Comparison of ENCODE assay signal across 12 mouse cellular contexts in the genomic region with DNA sequence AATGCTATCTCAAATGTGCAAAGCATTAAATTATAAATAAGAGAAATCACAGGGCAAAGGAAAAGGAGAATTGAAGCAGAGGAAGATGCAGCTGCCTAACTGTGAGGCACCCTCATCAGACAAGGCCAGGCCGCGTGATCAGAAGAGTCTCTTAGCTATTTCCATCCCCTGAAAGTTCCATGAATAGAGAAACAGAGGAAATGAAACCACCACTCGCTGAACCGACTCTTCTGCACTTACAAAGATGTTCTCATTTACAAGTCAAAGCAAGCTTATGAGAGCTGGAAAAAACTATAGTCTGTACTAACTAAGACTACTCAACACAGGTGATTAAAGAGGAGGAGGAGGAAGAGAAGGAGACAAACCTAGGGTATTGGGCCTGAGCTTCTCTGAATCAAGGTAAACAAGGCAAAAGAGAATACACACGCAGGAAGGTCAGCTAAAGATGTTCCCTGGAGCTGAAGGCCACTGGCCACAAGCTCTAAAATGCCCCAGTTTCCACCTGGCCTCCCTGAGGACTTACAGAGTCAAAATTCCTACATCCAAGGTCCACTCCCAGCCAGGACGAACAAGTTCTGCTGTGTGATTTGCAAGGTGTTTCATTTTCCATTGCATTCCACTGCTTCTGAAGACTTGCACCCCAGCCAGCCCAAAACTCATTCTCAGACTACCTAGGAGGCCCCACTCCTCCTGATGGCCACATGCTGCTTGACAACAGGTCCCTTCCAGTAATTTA. TPM values are rescaled to one million over a fixed set of nuclear protein-coding genes. Genes with fewer than 3 reads are reported as not detected.
DNase-seq lines count a peak whose midpoint lies in the region; ATAC-seq and TF ChIP-seq lines count a peak whose summit lies in the region.
"Had no signal": no experiment of that assay in that cellular context is flagged by ENCODE, and none has a peak within 500 bp of the region (broad histone marks: within the 10 kb centered on the region; RNA-seq: fewer than 3 reads in every experiment).

No protein-coding gene starts in this region.

- peaks cover 17% of the 10 kb centered on the region; the same call in 1 of the 2 replicates for H3K79me2 ChIP-seq in liver, adult 2 months (ENCODE audit: control insufficient read depth, insufficient read depth, low read length)

- intact Hi-C loops in heart, postnatal 36 days (cut with DNase I) = loop anchor here (5.0 to 10.0 kb wide), 4 partner anchors 57 to 310 kb away; no protein-coding TSS in a partner anchor

- no peaks in the 10 kb centered on the region for H3K9me3 ChIP-seq in stomach, postnatal 0 days (ENCODE audit: control insufficient read depth, low read length)
- H3K9me3 ChIP-seq: embryonic facial prominence, embryonic 10.5 days; intestine, embryonic 15.5 days; limb, embryonic 13.5 days had no signal

- 60% methylated on average over 6 of the region's 6 CpGs for WGBS in liver, adult 2 months
- 64% methylated on average over 6 of the region's 6 CpGs for whole genome bisulfite sequencing in stomach, postnatal 0 days

- TF ChIP-seq POLR2A in liver, adult 2 months (IDR thresholded peaks at IDR 0.05; ENCODE audit: extremely low read depth, insufficient read depth, low read length) = no peak

- H3K36me3 ChIP-seq in liver, adult 2 months (ENCODE audit: control insufficient read depth, insufficient read depth, low read length) = peaks cover 7% of the 10 kb centered on the region; the same call in 1 of the 2 replicates
- no peaks in the 10 kb centered on the region for H3K36me3 ChIP-seq in stomach, postnatal 0 days (ENCODE audit: control insufficient read depth, insufficient read depth, low read length)
- H3K36me3 ChIP-seq: embryonic facial prominence, embryonic 10.5 days; intestine, embryonic 15.5 days; limb, embryonic 13.5 days had no signal

- no peaks in the 10 kb centered on the region for H3K27me3 ChIP-seq in liver, adult 2 months (ENCODE audit: control insufficient read depth, insufficient read depth, low read length)
- H3K27me3 ChIP-seq in stomach, postnatal 0 days (ENCODE audit: control insufficient read depth, insufficient read depth, low read length) = no peaks in the 10 kb centered on the region
- H3K27me3 ChIP-seq: intestine, embryonic 15.5 days; limb, embryonic 13.5 days had no signal

- peak; percentile 46 for DNase-seq in heart, adult 8-10 months (ENCODE audit: low spot score)
- no peak for DNase-seq in heart, postnatal 36 days
- DNase-seq in liver, adult 2 months (ENCODE audit: extremely low read depth, low read depth, low spot score) = peak; percentile 31
- no peak for DNase-seq in liver
- no peak for DNase-seq in stomach, postnatal 0 days (ENCODE audit: low spot score)
- DNase-seq in neural tube, embryonic 10.5 days (ENCODE audit: extremely low spot score, low spot score) = no peak
- DNase-seq in cerebellum, postnatal 36 days = no peak

- ATAC-seq in inflammation-experienced regulatory T-cells, adult 6 months = peak; percentile 35
- no peak for ATAC-seq in stomach, postnatal 0 days (ENCODE audit: low FRiP score, low TSS enrichment)
- ATAC-seq: forebrain, embryonic 14.5 days; intestine, embryonic 15.5 days had no signal

- peaks cover 10% of the 10 kb centered on the region for H3K4me1 ChIP-seq in liver, adult 2 months (ENCODE audit: control insufficient read depth, insufficient read depth, low read length)
- no peaks in the 10 kb centered on the region for H3K4me1 ChIP-seq in stomach, postnatal 0 days (replicated peaks; ENCODE audit: control insufficient read depth, insufficient read depth)
- H3K4me1 ChIP-seq: intestine, embryonic 15.5 days had no signal

- no peak for TF ChIP-seq CTCF in liver, adult 2 months (IDR thresholded peaks at IDR 0.05; ENCODE audit: low read depth, low read length)
- TF ChIP-seq CTCF in stomach, postnatal 0 days (IDR thresholded peaks at IDR 0.05; ENCODE audit: low read depth) = no peak

- H3K4me3 ChIP-seq in liver, adult 2 months (ENCODE audit: insufficient read depth, low read depth, low read length) = no peak overlapping the region
- no peak overlapping the region for H3K4me3 ChIP-seq in stomach, postnatal 0 days (ENCODE audit: low read depth, low read length)
- H3K4me3 ChIP-seq: embryonic facial prominence, embryonic 10.5 days; intestine, embryonic 15.5 days; limb, embryonic 13.5 days had no signal

- no peak overlapping the region for H3K27ac ChIP-seq in liver, adult 2 months (replicated peaks; ENCODE audit: insufficient read depth, low read depth, low read length)
- 0 out of 2 replicates have a peak overlapping the region, but pooled peaks have one; percentile 14 for H3K27ac ChIP-seq in stomach, postnatal 0 days (replicated peaks)
- H3K27ac ChIP-seq: embryonic facial prominence, embryonic 10.5 days; intestine, embryonic 15.5 days; limb, embryonic 13.5 days had no signal

- no peak overlapping the region for H3K4me2 ChIP-seq in stomach, postnatal 0 days (replicated peaks; ENCODE audit: low read depth)
- H3K4me2 ChIP-seq: intestine, embryonic 15.5 days; limb, embryonic 13.5 days had no signal

- TF ChIP-seq EP300 in stomach, postnatal 0 days (optimal IDR thresholded peaks at IDR 0.05) = no peak

- no peak overlapping the region for H3K9ac ChIP-seq in liver, adult 2 months (ENCODE audit: low read depth, low read length)
- H3K9ac ChIP-seq in stomach, postnatal 0 days (ENCODE audit: low read length) = no peak overlapping the region
- H3K9ac ChIP-seq: intestine, embryonic 15.5 days; limb, embryonic 13.5 days had no signal

RNA-seq across cellular contexts. Expression of a gene that starts 5.2 kb away (rescaled TPM):
- total RNA-seq in heart, adult 8-10 months (2022) = 10 to 100 TPM; 76.3 to 80.2 (median 78.5) TPM
- 10 to 100 TPM; 78.8 to 80.0 TPM for total RNA-seq in heart, postnatal 36 days (2021)
- total RNA-seq in liver, adult 2 months (2014; rRNA removed) = 31.5 and 31.7 TPM in 2 replicates
- 6.3 and 7.7 TPM in 2 replicates for polyA plus RNA-seq in liver, adult 2 months (2012; rRNA removed)
- polyA plus RNA-seq in inflammation-experienced regulatory T-cells, adult 6 months (2017; shearing (Covaris generic)) = 10 to 100 TPM; 64.9 to 79.7 (median 77.6) TPM
- 35.8 and 40.0 TPM in 2 replicates for polyA plus RNA-seq in stomach, postnatal 0 days (2015; fragmentation: Nextera tagmentation; extraction: Ambion mirVana)

Comparison
In these comparisons a context has a peak if more than half of its experiments do, and no peak if none do; other contexts are left out.
1. DNase-seq: peak in heart, adult 8-10 months (single experiment) and liver, adult 2 months (single experiment); none in heart, postnatal 36 days (0 of 2), liver (single experiment), stomach, postnatal 0 days (single experiment), neural tube, embryonic 10.5 days (single experiment) and cerebellum, postnatal 36 days (0 of 2).